ENCODE assay signal across 9 mouse cellular contexts in the genomic region with DNA sequence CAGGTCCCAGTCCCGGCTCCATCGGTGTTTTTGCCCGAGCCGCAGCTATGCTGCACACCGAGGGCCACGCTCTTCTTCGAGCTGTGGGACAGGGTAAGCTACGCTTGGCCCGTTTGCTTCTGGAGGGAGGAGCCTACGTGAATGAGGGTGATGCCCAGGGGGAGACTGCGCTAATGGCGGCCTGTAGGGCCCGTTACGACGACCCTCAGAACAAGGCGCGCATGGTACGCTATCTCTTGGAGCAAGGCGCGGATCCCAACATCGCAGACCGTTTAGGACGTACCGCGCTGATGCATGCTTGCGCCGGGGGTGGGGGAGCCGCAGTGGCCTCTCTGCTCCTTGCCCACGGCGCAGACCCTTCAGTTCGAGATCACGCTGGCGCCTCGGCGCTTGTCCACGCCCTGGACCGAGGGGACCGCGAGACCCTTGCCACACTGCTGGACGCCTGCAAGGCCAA. TPM values are rescaled to one million over a fixed set of nuclear protein-coding genes. Genes with fewer than 3 reads are reported as not detected.
DNase-seq lines count a peak whose midpoint lies in the region; ATAC-seq and TF ChIP-seq lines count a peak whose summit lies in the region.
"Had no signal": no experiment of that assay in that cellular context is flagged by ENCODE, and none has a peak within 500 bp of the region (broad histone marks: within the 10 kb centered on the region; RNA-seq: fewer than 3 reads in every experiment).

No protein-coding gene starts in this region.

- peaks cover 8% of the 10 kb centered on the region for H3K9me3 ChIP-seq in G1E (replicated peaks)
- H3K9me3 ChIP-seq in liver, embryonic 13.5 days (replicated peaks) = no peaks in the 10 kb centered on the region

- peaks cover 10% of the 10 kb centered on the region for H3K4me1 ChIP-seq in heart, adult 2 months (ENCODE audit: control insufficient read depth, insufficient read depth, low read length)
- H3K4me1 ChIP-seq in G1E (ENCODE audit: insufficient read depth, low read depth, low read length) = peaks cover 70% of the 10 kb centered on the region
- peaks cover 56% of the 10 kb centered on the region for H3K4me1 ChIP-seq in liver, embryonic 13.5 days (replicated peaks)

- intact Hi-C loops in heart, adult 2 months (cut with DNase I) = no loop called here
- intact Hi-C loops in heart, postnatal 25 days (cut with DNase I) = no loop called here
- intact Hi-C loops in heart, postnatal 10 days (cut with DNase I) = no loop called here

- 1% methylated on average over 40 of the region's 40 CpGs for WGBS in heart, adult 2 months
- WGBS in liver, embryonic 13.5 days (ENCODE audit: insufficient replicate concordance) = under 1% methylated on average over 40 of the region's 40 CpGs

- peak overlapping the region; percentile 68 for H3K4me2 ChIP-seq in liver, embryonic 13.5 days

- no peak for TF ChIP-seq POLR2A in heart, adult 2 months (IDR thresholded peaks at IDR 0.05; ENCODE audit: insufficient read depth, low read depth, low read length)

- H3K4me3 ChIP-seq in heart, adult 2 months = peak overlapping the region; percentile 67
- H3K4me3 ChIP-seq in G1E (ENCODE audit: low read depth, low read length) = peak overlapping the region; percentile 34; the same call in 1 of the 2 replicates
- peak overlapping the region; percentile 53 for H3K4me3 ChIP-seq in liver, embryonic 13.5 days (replicated peaks)

- no peak for TF ChIP-seq EP300 in heart, adult 2 months (IDR thresholded peaks at IDR 0.05; ENCODE audit: insufficient read depth, low read depth, low read length)

- H3K79me2 ChIP-seq in heart, adult 2 months (replicated peaks; ENCODE audit: control insufficient read depth, insufficient read depth, low read length) = no peaks in the 10 kb centered on the region

- peaks cover 2% of the 10 kb centered on the region; the same call in 1 of the 2 replicates for H3K36me3 ChIP-seq in heart, adult 2 months (ENCODE audit: control insufficient read depth, insufficient read depth, low read length)
- H3K36me3 ChIP-seq in G1E (replicated peaks) = no peaks in the 10 kb centered on the region
- H3K36me3 ChIP-seq in liver, embryonic 13.5 days = no peaks in the 10 kb centered on the region

- no peak for ATAC-seq in G1E (ENCODE audit: extremely low read depth, insufficient number of reproducible peaks, low FRiP score, poor library complexity, severe bottlenecking)
- ATAC-seq in liver, embryonic 13.5 days (ENCODE audit: low read depth) = no peak
- ATAC-seq in granulocyte monocyte progenitor cell, adult 5-6 weeks (replicated peaks; ENCODE audit: poor library complexity, severe bottlenecking) = no peak

- no peak for TF ChIP-seq CTCF in heart, adult 2 months (IDR thresholded peaks at IDR 0.05)
- TF ChIP-seq CTCF in G1E (IDR thresholded peaks at IDR 0.05; ENCODE audit: low read depth, low read length) = no peak

- peak overlapping the region; percentile 61 for H3K9ac ChIP-seq in heart, adult 2 months (ENCODE audit: low read depth, low read length)
- peak overlapping the region; percentile 56 for H3K9ac ChIP-seq in liver, embryonic 13.5 days

- peak overlapping the region; percentile 70 for H3K27ac ChIP-seq in heart, adult 2 months
- no peak overlapping the region for H3K27ac ChIP-seq in liver, embryonic 13.5 days

- DNase-seq in heart, adult 2 months = peak; percentile 44 to 65
- no peak for DNase-seq in heart, postnatal 25 days (ENCODE audit: low spot score)
- no peak for DNase-seq in G1E (ENCODE audit: low spot score)
- peak; percentile 49 to 55 for DNase-seq in cerebellum, postnatal 36 days
- DNase-seq in heart, postnatal 10 days = peak; percentile 49 to 54
- DNase-seq in liver, embryonic 13.5 days = no peak
- peak; percentile 50 for DNase-seq in right cerebral cortex, postnatal 14 days

- H3K27me3 ChIP-seq in heart, adult 2 months (ENCODE audit: control insufficient read depth, insufficient read depth, low read length) = no peaks in the 10 kb centered on the region
- H3K27me3 ChIP-seq in G1E (ENCODE audit: insufficient read depth, low read length) = peaks cover 55% of the 10 kb centered on the region
- peaks cover 78% of the 10 kb centered on the region for H3K27me3 ChIP-seq in liver, embryonic 13.5 days

RNA-seq across cellular contexts. Expression of gene Ankrd34a, which starts 1.0 kb away (rescaled TPM):
- 1 to 10 TPM; 1.3 to 2.4 TPM for total RNA-seq in heart, adult 2 months (2021)
- 2.1 and 3.1 TPM in 2 replicates for polyA plus RNA-seq in heart, adult 2 months (2012; rRNA removed)
- 1 to 10 TPM; 1.9 to 2.4 TPM for total RNA-seq in heart, postnatal 25 days (2021)
- not detected in 2 replicates for total RNA-seq in G1E (2014; fragmentation: Nextera tagmentation)
- total RNA-seq in G1E (2017) = 0.05 TPM in 1 of 2 replicates, not detected in the other
- 0.03 and 0.04 TPM in 2 replicates for polyA plus RNA-seq in G1E (2012)
- 1 to 10 TPM; 2.0 to 5.5 TPM for total RNA-seq in heart, postnatal 10 days (2021)
- 0.12 and 0.14 TPM in 2 replicates for polyA plus RNA-seq in liver, embryonic 13.5 days (2015; fragmentation: Nextera tagmentation; extraction: Ambion mirVana)
- not detected in 2 replicates for total RNA-seq in granulocyte monocyte progenitor cell, adult 5-6 weeks (2014; fragmentation: Nextera tagmentation)
- not detected in 2 replicates for total RNA-seq in granulocyte monocyte progenitor cell, adult 5-6 weeks (2017)

RNA-seq across cellular contexts. Expression of gene Polr3gl, which starts 3.5 kb away (rescaled TPM):
- total RNA-seq in heart, adult 2 months (2021) = 10 to 100 TPM; 24.3 to 35.0 TPM
- 20.1 and 21.9 TPM in 2 replicates for polyA plus RNA-seq in heart, adult 2 months (2012; rRNA removed)
- total RNA-seq in heart, postnatal 25 days (2021) = 10 to 100 TPM; 25.2 to 25.9 TPM
- total RNA-seq in G1E (2014; fragmentation: Nextera tagmentation) (40.0 and 45.7 TPM in 2 replicates), G1E (2017) (35.4 and 40.7 TPM in 2 replicates)
- polyA plus RNA-seq in G1E (2012) = 12.0 and 12.5 TPM in 2 replicates
- 10 to 100 TPM; 24.3 to 30.9 TPM for total RNA-seq in heart, postnatal 10 days (2021)
- 13.0 and 13.5 TPM in 2 replicates for polyA plus RNA-seq in liver, embryonic 13.5 days (2015; fragmentation: Nextera tagmentation; extraction: Ambion mirVana)
- total RNA-seq in granulocyte monocyte progenitor cell, adult 5-6 weeks (2014; fragmentation: Nextera tagmentation) = 15.6 and 43.7 TPM in 2 replicates
- 50.5 and 57.8 TPM in 2 replicates for total RNA-seq in granulocyte monocyte progenitor cell, adult 5-6 weeks (2017)

RNA-seq across cellular contexts. Expression of gene Lix1l, which starts 3.5 kb away (rescaled TPM):
- total RNA-seq in heart, adult 2 months (2021) = 10 to 100 TPM; 24.7 to 25.3 TPM
- polyA plus RNA-seq in heart, adult 2 months (2012; rRNA removed) = 25.2 and 39.9 TPM in 2 replicates
- 10 to 100 TPM; 25.4 to 27.2 TPM for total RNA-seq in heart, postnatal 25 days (2021)
- 1.9 and 2.4 TPM in 2 replicates for total RNA-seq in G1E (2014; fragmentation: Nextera tagmentation)
- 3.6 TPM in 2 replicates for total RNA-seq in G1E (2017)
- polyA plus RNA-seq in G1E (2012) = 0.41 and 0.49 TPM in 2 replicates
- 10 to 100 TPM; 40.1 to 54.6 TPM for total RNA-seq in heart, postnatal 10 days (2021)
- 0.73 and 0.87 TPM in 2 replicates for polyA plus RNA-seq in liver, embryonic 13.5 days (2015; fragmentation: Nextera tagmentation; extraction: Ambion mirVana)
- total RNA-seq in granulocyte monocyte progenitor cell, adult 5-6 weeks (2014; fragmentation: Nextera tagmentation) = 2.2 and 2.3 TPM in 2 replicates
- total RNA-seq in granulocyte monocyte progenitor cell, adult 5-6 weeks (2017) = 1.7 and 2.1 TPM in 2 replicates

RNA-seq across cellular contexts. Expression of gene Gm16253, which starts 20.7 kb away (rescaled TPM):
- 1 to 10 TPM; 1.8 to 2.8 TPM for total RNA-seq in heart, adult 2 months (2021)
- polyA plus RNA-seq in heart, adult 2 months (2012; rRNA removed) = not detected in 2 replicates
- 1 to 10 TPM; 1.1 to 2.1 TPM for total RNA-seq in heart, postnatal 25 days (2021)
- total RNA-seq in G1E (2014; fragmentation: Nextera tagmentation) (not detected in 2 replicates), G1E (2017) (not detected in 2 replicates)
- not detected in 2 replicates for polyA plus RNA-seq in G1E (2012)
- total RNA-seq in heart, postnatal 10 days (2021) = 1 to 10 TPM; 4.9 to 5.3 TPM
- polyA plus RNA-seq in liver, embryonic 13.5 days (2015; fragmentation: Nextera tagmentation; extraction: Ambion mirVana) = 0.29 TPM in 1 of 2 replicates, not detected in the other
- total RNA-seq in granulocyte monocyte progenitor cell, adult 5-6 weeks (2014; fragmentation: Nextera tagmentation) = not detected in 2 replicates
- total RNA-seq in granulocyte monocyte progenitor cell, adult 5-6 weeks (2017) = not detected in 2 replicates
- total RNA-seq: layer of hippocampus, postnatal 14 days had no signal

RNA-seq across cellular contexts. Expression of gene Rbm8a, which starts 32.3 kb away (rescaled TPM):
- 10 to 100 TPM; 29.5 to 33.9 TPM for total RNA-seq in heart, adult 2 months (2021)
- 8.4 and 12.0 TPM in 2 replicates for polyA plus RNA-seq in heart, adult 2 months (2012; rRNA removed)
- 10 to 100 TPM; 27.9 to 34.1 TPM for total RNA-seq in heart, postnatal 25 days (2021)
- total RNA-seq in G1E (2014; fragmentation: Nextera tagmentation) = 47.6 and 56.5 TPM in 2 replicates
- 40.1 and 47.4 TPM in 2 replicates for total RNA-seq in G1E (2017)
- polyA plus RNA-seq in G1E (2012) = 59.2 and 115 TPM in 2 replicates
- total RNA-seq in heart, postnatal 10 days (2021) = 10 to 100 TPM; 47.9 to 55.9 TPM
- 78.8 and 87.7 TPM in 2 replicates for polyA plus RNA-seq in liver, embryonic 13.5 days (2015; fragmentation: Nextera tagmentation; extraction: Ambion mirVana)
- total RNA-seq in granulocyte monocyte progenitor cell, adult 5-6 weeks (2014; fragmentation: Nextera tagmentation) = 112 and 120 TPM in 2 replicates
- 64.5 and 64.7 TPM in 2 replicates for total RNA-seq in granulocyte monocyte progenitor cell, adult 5-6 weeks (2017)

Comparison
In these comparisons a context has a peak if more than half of its experiments do, and no peak if none do; other contexts are left out.
1. DNase-seq: peak in heart, adult 2 months (2 of 2), cerebellum, postnatal 36 days (2 of 2), heart, postnatal 10 days (2 of 2) and right cerebral cortex, postnatal 14 days (single experiment); none in heart, postnatal 25 days (single experiment), G1E (single experiment) and liver, embryonic 13.5 days (single experiment).
2. RNA of gene Lix1l, which starts 3.5 kb away (total RNA-seq): 40.1 to 54.6 TPM in heart, postnatal 10 days, 25.4 to 27.2 TPM in heart, postnatal 25 days and 24.7 to 25.3 TPM in heart, adult 2 months; 1.9 to 3.6 TPM in G1E and 1.7 to 2.3 TPM in granulocyte monocyte progenitor cell, adult 5-6 weeks; every median in the first group is over 4 times any median in the second.
3. Peak in every context shown above with its lines, with median percentiles within 50 percentile points of each other: H3K4me3 ChIP-seq.